Mouse (Mus musculus): ENCODE results near the gene Jazf1. TPM values are rescaled to one million over a fixed set of nuclear protein-coding genes. Genes with fewer than 3 reads are reported as not detected.

Gene Jazf1
- total RNA-seq, 1 experiment = 1.2 TPM

DNA sequence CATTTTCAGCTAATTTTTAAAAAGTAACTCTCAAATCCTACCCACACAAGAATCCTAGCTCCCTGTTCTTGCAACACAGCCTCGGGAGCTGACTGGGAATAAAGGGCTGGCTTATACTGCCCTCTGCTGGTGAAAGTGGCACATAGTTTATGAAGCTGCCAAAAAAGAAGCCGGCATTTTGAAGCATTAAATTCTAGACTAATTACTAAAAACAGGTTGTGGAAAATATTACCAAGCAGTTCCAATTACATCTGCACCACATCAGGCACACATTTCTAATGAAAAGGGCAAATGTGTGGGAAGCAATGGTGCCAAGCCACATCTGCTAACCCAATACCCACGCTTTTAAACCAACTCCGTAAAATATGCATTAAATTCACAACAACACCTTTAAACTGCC is 81.0 kb downstream of the Jazf1 start:
- in situ Hi-C loops (cut with MboI; ENCODE audit: low sequenced_read_pairs in 2 of 2, unreplicated experiment in 2 of 2) = no loop called here
- TF ChIP-seq MAFK (IDR thresholded peaks at IDR 0.05; ENCODE audit: insufficient read depth, low read depth, low read length) (no peak), CHD2 (IDR thresholded peaks at IDR 0.05; ENCODE audit: low read depth, low read length) (no peak), HCFC1 (IDR thresholded peaks at IDR 0.05; ENCODE audit: borderline replicate concordance, insufficient read depth, low read length) (no peak), ZC3H11A (IDR thresholded peaks at IDR 0.05; ENCODE audit: borderline replicate concordance, low read depth, low read length) (peak; percentile 46; the same call in 1 of the 2 replicates), ZNF384 (IDR thresholded peaks at IDR 0.05; ENCODE audit: low read depth, low read length) (no peak)

DNA sequence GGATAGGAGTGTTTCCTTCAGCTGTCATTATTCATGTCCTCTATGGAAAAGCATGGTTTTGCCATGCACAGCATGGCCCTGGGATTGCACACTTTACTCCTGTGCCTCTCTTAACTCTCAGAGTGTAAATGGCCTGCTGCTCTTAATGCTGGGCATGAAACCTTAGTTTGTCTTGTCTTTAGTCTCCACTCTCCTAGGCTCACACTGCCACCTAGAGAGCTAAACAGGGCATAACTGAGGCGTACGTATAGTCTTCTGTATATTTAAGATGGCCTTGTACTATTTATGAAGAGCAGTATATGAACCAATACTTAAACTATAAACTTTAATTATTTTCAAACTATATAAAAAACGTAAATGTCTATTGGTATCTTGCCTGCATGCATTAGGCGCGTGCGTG is 86.3 kb downstream of the Jazf1 start:
- DNase-seq (ENCODE audit: low read depth, low spot score) = no peak
- in situ Hi-C loops (cut with MboI; ENCODE audit: low sequenced_read_pairs in 2 of 2, unreplicated experiment in 2 of 2) = no loop called here
- no peak for TF ChIP-seq HCFC1 (IDR thresholded peaks at IDR 0.05; ENCODE audit: borderline replicate concordance, insufficient read depth, low read length)
- no peak for TF ChIP-seq ZNF384 (IDR thresholded peaks at IDR 0.05; ENCODE audit: low read depth, low read length)
- TF ChIP-seq CHD2 (IDR thresholded peaks at IDR 0.05; ENCODE audit: low read depth, low read length) = no peak
- no peak for TF ChIP-seq ZC3H11A (IDR thresholded peaks at IDR 0.05; ENCODE audit: borderline replicate concordance, low read depth, low read length)
- TF ChIP-seq MAFK (IDR thresholded peaks at IDR 0.05; ENCODE audit: insufficient read depth, low read depth, low read length) = no peak
- Histone ChIP-seq H3K27ac (ENCODE audit: insufficient read depth, low read depth, low read length, poor library complexity, severe bottlenecking) (no peak overlapping the region), H3K36me3 (ENCODE audit: control insufficient read depth, insufficient read depth, low read length, poor library complexity, severe bottlenecking) (no peaks in the 10 kb centered on the region), H3K4me1 (ENCODE audit: control insufficient read depth in 2 of 2, insufficient read depth in 2 of 2, low read length in 2 of 2, poor library complexity in 1 of 2) (no peaks in the 10 kb centered on the region), H3K9me3 (ENCODE audit: control insufficient read depth, insufficient read depth, low read depth, low read length) (no peaks in the 10 kb centered on the region), H3K4me3 (ENCODE audit: insufficient read depth in 1 of 2, low read depth in 1 of 2, low read length in 2 of 2, poor library complexity in 1 of 2, severe bottlenecking in 1 of 2) (no peak overlapping the region), H3K9ac (ENCODE audit: insufficient read depth, low read depth, low read length, poor library complexity, severe bottlenecking) (no peak overlapping the region)

More for the DNA sequence above, 81.0 kb downstream of the Jazf1 start:
- no peaks in the 10 kb centered on the region for H3K9me3 ChIP-seq (ENCODE audit: control insufficient read depth, insufficient read depth, low read depth, low read length)
- H3K9ac ChIP-seq (ENCODE audit: insufficient read depth, low read depth, low read length, poor library complexity, severe bottlenecking) = no peak overlapping the region
- no peak overlapping the region for H3K4me3 ChIP-seq (ENCODE audit: insufficient read depth in 1 of 2, low read depth in 1 of 2, low read length in 2 of 2, poor library complexity in 1 of 2, severe bottlenecking in 1 of 2)
- no peak overlapping the region for H3K27ac ChIP-seq (ENCODE audit: insufficient read depth, low read depth, low read length, poor library complexity, severe bottlenecking)
- no peaks in the 10 kb centered on the region for H3K4me1 ChIP-seq (ENCODE audit: control insufficient read depth in 2 of 2, insufficient read depth in 2 of 2, low read length in 2 of 2, poor library complexity in 1 of 2)
- no peaks in the 10 kb centered on the region for H3K36me3 ChIP-seq (ENCODE audit: control insufficient read depth, insufficient read depth, low read length, poor library complexity, severe bottlenecking)
- no peak for DNase-seq (ENCODE audit: low read depth, low spot score)

DNA sequence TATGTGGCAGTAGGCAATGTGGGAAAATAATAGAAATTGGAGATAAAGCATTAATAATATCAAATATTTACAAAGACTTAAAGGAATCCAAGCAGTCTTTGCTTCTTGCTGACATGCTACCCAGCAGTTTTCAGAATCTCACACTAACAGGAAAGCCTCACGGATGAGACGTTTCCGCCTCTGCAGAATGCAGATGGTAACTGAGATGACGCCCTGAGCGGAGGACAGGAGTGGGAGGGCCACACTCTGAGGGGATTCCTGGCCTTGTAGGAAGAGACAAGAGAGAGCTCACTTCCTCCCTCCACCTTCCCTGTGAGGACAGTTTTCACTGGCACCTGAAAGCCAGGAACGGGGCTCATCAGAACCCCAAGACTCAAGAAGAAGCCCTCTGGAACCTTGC is 88.9 kb downstream of the Jazf1 start:
- in situ Hi-C loops (cut with MboI; ENCODE audit: low sequenced_read_pairs in 2 of 2, unreplicated experiment in 2 of 2) = no loop called here
- DNase-seq (ENCODE audit: low read depth, low spot score) = no peak

GRCm38 (mm10) chr6:52973351-52973750 is 95.1 kb downstream of the Jazf1 start:
- no peak for TF ChIP-seq CHD2 (IDR thresholded peaks at IDR 0.05; ENCODE audit: low read depth, low read length)
- no peak for TF ChIP-seq ZNF384 (IDR thresholded peaks at IDR 0.05; ENCODE audit: low read depth, low read length)
- no peak overlapping the region for H3K4me3 ChIP-seq (ENCODE audit: insufficient read depth in 1 of 2, low read depth in 1 of 2, low read length in 2 of 2, poor library complexity in 1 of 2, severe bottlenecking in 1 of 2)
- in situ Hi-C loops (cut with MboI; ENCODE audit: low sequenced_read_pairs in 2 of 2, unreplicated experiment in 2 of 2) = no loop called here
- no peak for DNase-seq (ENCODE audit: low read depth, low spot score)
- H3K27ac ChIP-seq (ENCODE audit: insufficient read depth, low read depth, low read length, poor library complexity, severe bottlenecking) = no peak overlapping the region
- H3K36me3 ChIP-seq (ENCODE audit: control insufficient read depth, insufficient read depth, low read length, poor library complexity, severe bottlenecking) = no peaks in the 10 kb centered on the region
- H3K9me3 ChIP-seq (ENCODE audit: control insufficient read depth, insufficient read depth, low read depth, low read length) = no peaks in the 10 kb centered on the region
- H3K9ac ChIP-seq (ENCODE audit: insufficient read depth, low read depth, low read length, poor library complexity, severe bottlenecking) = no peak overlapping the region
- H3K4me1 ChIP-seq (ENCODE audit: control insufficient read depth in 2 of 2, insufficient read depth in 2 of 2, low read length in 2 of 2, poor library complexity in 1 of 2) = no peaks in the 10 kb centered on the region

More for the DNA sequence above, 88.9 kb downstream of the Jazf1 start:
- no peak for TF ChIP-seq CHD2 (IDR thresholded peaks at IDR 0.05; ENCODE audit: low read depth, low read length)
- TF ChIP-seq MAFK (IDR thresholded peaks at IDR 0.05; ENCODE audit: insufficient read depth, low read depth, low read length) = no peak
- TF ChIP-seq ZC3H11A (IDR thresholded peaks at IDR 0.05; ENCODE audit: borderline replicate concordance, low read depth, low read length) = no peak
- TF ChIP-seq HCFC1 (IDR thresholded peaks at IDR 0.05; ENCODE audit: borderline replicate concordance, insufficient read depth, low read length) = no peak
- TF ChIP-seq ZNF384 (IDR thresholded peaks at IDR 0.05; ENCODE audit: low read depth, low read length) = no peak
- H3K27ac ChIP-seq (ENCODE audit: insufficient read depth, low read depth, low read length, poor library complexity, severe bottlenecking) = no peak overlapping the region
- H3K36me3 ChIP-seq (ENCODE audit: control insufficient read depth, insufficient read depth, low read length, poor library complexity, severe bottlenecking) = no peaks in the 10 kb centered on the region
- H3K9ac ChIP-seq (ENCODE audit: insufficient read depth, low read depth, low read length, poor library complexity, severe bottlenecking) = no peak overlapping the region
- no peaks in the 10 kb centered on the region for H3K4me1 ChIP-seq (ENCODE audit: control insufficient read depth in 2 of 2, insufficient read depth in 2 of 2, low read length in 2 of 2, poor library complexity in 1 of 2)
- H3K4me3 ChIP-seq (ENCODE audit: insufficient read depth in 1 of 2, low read depth in 1 of 2, low read length in 2 of 2, poor library complexity in 1 of 2, severe bottlenecking in 1 of 2) = no peak overlapping the region
- H3K9me3 ChIP-seq (ENCODE audit: control insufficient read depth, insufficient read depth, low read depth, low read length) = no peaks in the 10 kb centered on the region

GRCm38 (mm10) chr6:52972138-52972537 is 96.3 kb downstream of the Jazf1 start:
- H3K4me1 ChIP-seq (ENCODE audit: control insufficient read depth in 2 of 2, insufficient read depth in 2 of 2, low read length in 2 of 2, poor library complexity in 1 of 2) = no peaks in the 10 kb centered on the region
- no peak overlapping the region for H3K27ac ChIP-seq (ENCODE audit: insufficient read depth, low read depth, low read length, poor library complexity, severe bottlenecking)
- in situ Hi-C loops (cut with MboI; ENCODE audit: low sequenced_read_pairs in 2 of 2, unreplicated experiment in 2 of 2) = no loop called here
- no peaks in the 10 kb centered on the region for H3K36me3 ChIP-seq (ENCODE audit: control insufficient read depth, insufficient read depth, low read length, poor library complexity, severe bottlenecking)
- no peak overlapping the region for H3K4me3 ChIP-seq (ENCODE audit: insufficient read depth in 1 of 2, low read depth in 1 of 2, low read length in 2 of 2, poor library complexity in 1 of 2, severe bottlenecking in 1 of 2)
- TF ChIP-seq ZC3H11A (IDR thresholded peaks at IDR 0.05; ENCODE audit: borderline replicate concordance, low read depth, low read length) = no peak
- TF ChIP-seq MAFK (IDR thresholded peaks at IDR 0.05; ENCODE audit: insufficient read depth, low read depth, low read length) = no peak
- TF ChIP-seq HCFC1 (IDR thresholded peaks at IDR 0.05; ENCODE audit: borderline replicate concordance, insufficient read depth, low read length) = no peak
- no peak for TF ChIP-seq CHD2 (IDR thresholded peaks at IDR 0.05; ENCODE audit: low read depth, low read length)
- no peak for TF ChIP-seq ZNF384 (IDR thresholded peaks at IDR 0.05; ENCODE audit: low read depth, low read length)
- no peak for DNase-seq (ENCODE audit: low read depth, low spot score)
- no peak overlapping the region for H3K9ac ChIP-seq (ENCODE audit: insufficient read depth, low read depth, low read length, poor library complexity, severe bottlenecking)
- no peaks in the 10 kb centered on the region for H3K9me3 ChIP-seq (ENCODE audit: control insufficient read depth, insufficient read depth, low read depth, low read length)
